Mouse (Mus musculus) small intestine, adult 2 months (tissue): ENCODE measurements around the gene Rapgef5. TPM values are rescaled to one million over a fixed set of nuclear protein-coding genes. Genes with fewer than 3 reads are reported as not detected.

Experiments
- H3K27ac ChIP-seq: fragments of 200-500 bp; 2 replicates; pipeline ENCODE4 v1.5.1; 2012; ENCODE audit warnings: low read depth, low read length, control low read depth, inconsistent platforms; ENCODE audit not compliant: insufficient read depth
- H3K27me3 ChIP-seq: fragments of 200-500 bp; 2 replicates; pipeline ENCODE4 v1.6.1; 2012; ENCODE audit warnings: mild to moderate bottlenecking, moderate library complexity, low read length, inconsistent platforms; ENCODE audit not compliant: control insufficient read depth, insufficient read depth
- H3K36me3 ChIP-seq: fragments of 200-500 bp; 2 replicates; pipeline ENCODE4 v1.6.1; 2012; ENCODE audit warnings: mild to moderate bottlenecking, low read length, control low read depth, inconsistent platforms; ENCODE audit not compliant: control insufficient read depth, insufficient read depth
- H3K4me1 ChIP-seq: fragments of 200-500 bp; 2 replicates; pipeline ENCODE4 v1.6.1; 2012; ENCODE audit warnings: low read length, inconsistent platforms, mixed read lengths; ENCODE audit not compliant: control insufficient read depth, insufficient read depth, insufficient read length
- H3K4me3 ChIP-seq: fragments of 200-500 bp; 2 replicates; pipeline ENCODE4 v1.5.1; 2012; ENCODE audit warnings: low read depth, mild to moderate bottlenecking, control low read depth, inconsistent platforms, low read length, moderate library complexity
- CTCF ChIP-seq: fragments of 200-500 bp; IDR thresholded peaks from 2 replicates; pipeline ENCODE4 v1.5.1; 2012; ENCODE audit warnings: low read depth, mild to moderate bottlenecking, control low read depth, inconsistent platforms, low read length, moderate library complexity, mixed read lengths; ENCODE audit not compliant: insufficient replicate concordance, insufficient read length; ENCODE audit errors: extremely low read depth
- POLR2A ChIP-seq: fragments of 200-500 bp; IDR thresholded peaks from 2 replicates; pipeline ENCODE4 v1.6.1; 2012; ENCODE audit warnings: low read depth, mild to moderate bottlenecking, control low read depth, inconsistent platforms, low read length, moderate library complexity
- WGBS: fragments of 180-500 bp; shearing (Covaris S2); methylation state at CpG from one replicate; pipeline ENCODE4 v1.1.7; 2018; 5-methylcytosine and 5-hydroxymethylcytosine counted together
- polyA plus RNA-seq: library from polyadenylated mRNA; depleted of rRNA; stranded (reverse); fragments of >200 nt; gene quantifications from 2 replicates; pipeline ENCODE4 v1.2.3, GENCODE M21; 2012; rRNA removed

Gene Rapgef5
- 2.4 and 4.7 TPM in 2 replicates for polyA plus RNA-seq

- 97% methylated on average over 2 of the region's 2 CpGs for WGBS
- no peak for TF ChIP-seq CTCF
- TF ChIP-seq POLR2A: no peak
- H3K4me3 ChIP-seq: no peak within 1 kb of the TSS
- no peaks in the 10 kb centered on the region; the same call in 1 of the 2 replicates for H3K4me1 ChIP-seq
- H3K36me3 ChIP-seq: no peaks in the 10 kb centered on the region
- no peaks in the 10 kb centered on the region; the same call in 1 of the 2 replicates for H3K27me3 ChIP-seq
- H3K27ac ChIP-seq: no peak within 1 kb of the TSS
These were observed at the start of gene Rapgef5 for GRCm38 (mm10) chr12:117516179-117516578. Rapgef5 (plus strand) TSS chr12:117516479.

GRCm38 (mm10) chr12:117468329-117468728 lies 48.0 kb upstream of the Rapgef5 start:
- H3K27ac ChIP-seq: no peak overlapping the region
- H3K4me1 ChIP-seq: peaks cover 2% of the 10 kb centered on the region; the same call in 1 of the 2 replicates
- no peaks in the 10 kb centered on the region for H3K27me3 ChIP-seq
- WGBS: 55% methylated on average over 5 of the region's 5 CpGs
- H3K4me3 ChIP-seq: no peak overlapping the region
- TF ChIP-seq CTCF: no peak
- TF ChIP-seq POLR2A: no peak
- H3K36me3 ChIP-seq: no peaks in the 10 kb centered on the region

DNA sequence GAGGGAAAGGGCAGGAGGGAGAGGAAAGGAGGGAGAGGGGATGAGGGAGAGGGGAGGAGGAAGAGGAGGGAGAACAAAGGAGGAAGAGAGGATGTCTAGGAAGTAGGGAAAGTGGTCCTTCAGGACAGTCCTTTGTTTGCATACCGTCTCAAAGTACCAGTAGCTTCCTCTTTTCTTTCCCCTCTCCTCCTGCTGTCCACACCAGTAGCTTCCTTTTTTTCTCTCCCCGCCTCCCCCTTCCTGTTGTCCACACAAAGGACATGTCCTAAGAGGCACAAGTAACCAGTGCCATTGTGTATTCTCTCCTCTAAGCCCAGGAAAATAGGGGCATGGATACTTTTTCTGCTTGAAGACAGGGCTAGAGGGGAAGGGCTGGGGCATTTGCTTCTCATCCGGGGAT lies 37.3 kb upstream of the Rapgef5 start:
- H3K27me3 ChIP-seq: no peaks in the 10 kb centered on the region
- H3K27ac ChIP-seq: no peak overlapping the region
- H3K4me1 ChIP-seq: peaks cover 3% of the 10 kb centered on the region; the same call in 1 of the 2 replicates
- WGBS: 46% methylated on average over 3 of the region's 3 CpGs
- H3K36me3 ChIP-seq: no peaks in the 10 kb centered on the region
- no peak for TF ChIP-seq POLR2A
- TF ChIP-seq CTCF: no peak
- H3K4me3 ChIP-seq: no peak overlapping the region

DNA sequence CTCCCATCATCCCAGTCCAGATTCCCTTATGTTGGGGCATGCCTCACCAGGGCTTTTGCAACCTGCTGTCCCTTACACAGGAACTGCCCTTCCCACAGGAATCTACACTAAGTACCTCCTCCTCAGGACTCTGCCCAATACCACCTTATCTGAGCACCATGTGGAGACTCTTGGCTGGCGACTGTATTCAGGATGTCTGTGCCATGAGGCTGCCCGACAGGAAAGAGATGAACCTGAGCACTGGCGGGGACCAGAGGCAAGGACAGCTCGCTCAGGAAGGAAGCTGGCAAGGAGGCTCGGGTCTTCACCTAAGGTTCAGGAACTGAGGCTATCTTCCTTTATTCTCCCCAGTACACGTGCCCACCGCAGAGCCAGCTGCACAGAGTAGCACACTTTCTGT lies 36.6 kb upstream of the Rapgef5 start:
- Histone ChIP-seq H3K4me3 (no peak overlapping the region), H3K27me3 (no peaks in the 10 kb centered on the region), H3K36me3 (no peaks in the 10 kb centered on the region), H3K27ac (no peak overlapping the region), H3K4me1 (peaks cover 3% of the 10 kb centered on the region; the same call in 1 of the 2 replicates)
- TF ChIP-seq CTCF: no peak
- 32% methylated on average over 7 of the region's 7 CpGs for WGBS

DNA sequence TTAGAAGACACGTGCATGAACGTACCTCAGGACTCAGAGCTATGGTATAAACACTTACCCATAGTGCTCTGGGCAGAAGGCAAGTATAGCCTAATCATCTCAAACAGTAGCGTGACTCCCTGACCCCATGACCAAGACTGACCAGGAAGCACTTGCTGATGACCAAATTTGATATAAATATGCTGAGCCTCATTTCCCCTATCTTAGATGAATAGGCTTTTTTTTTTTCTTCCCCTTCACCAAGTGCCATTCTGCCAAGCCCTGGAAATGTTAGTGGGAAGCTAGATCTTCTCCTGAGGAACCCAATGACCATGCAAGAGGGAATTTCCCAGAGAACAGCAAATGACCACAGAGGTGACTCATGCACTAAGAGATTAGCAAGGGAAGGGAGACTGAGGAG lies 35.3 kb upstream of the Rapgef5 start:
- Histone ChIP-seq H3K4me1 (peaks cover 3% of the 10 kb centered on the region; the same call in 1 of the 2 replicates), H3K27me3 (no peaks in the 10 kb centered on the region), H3K36me3 (no peaks in the 10 kb centered on the region), H3K27ac (no peak overlapping the region), H3K4me3 (no peak overlapping the region)
- TF ChIP-seq POLR2A: no peak
- no peak for TF ChIP-seq CTCF
- 85% methylated on average over 3 of the region's 3 CpGs for WGBS

- TF ChIP-seq CTCF: no peak
- TF ChIP-seq POLR2A: no peak
- no peak overlapping the region for H3K27ac ChIP-seq
- peaks cover 3% of the 10 kb centered on the region; the same call in 1 of the 2 replicates for H3K4me1 ChIP-seq
- no peaks in the 10 kb centered on the region for H3K27me3 ChIP-seq
- no peak overlapping the region for H3K4me3 ChIP-seq
- WGBS: 51% methylated on average over 3 of the region's 3 CpGs
- no peaks in the 10 kb centered on the region for H3K36me3 ChIP-seq
These were observed 33.6 kb upstream of the Rapgef5 start for GRCm38 (mm10) chr12:117482665-117483064.

DNA sequence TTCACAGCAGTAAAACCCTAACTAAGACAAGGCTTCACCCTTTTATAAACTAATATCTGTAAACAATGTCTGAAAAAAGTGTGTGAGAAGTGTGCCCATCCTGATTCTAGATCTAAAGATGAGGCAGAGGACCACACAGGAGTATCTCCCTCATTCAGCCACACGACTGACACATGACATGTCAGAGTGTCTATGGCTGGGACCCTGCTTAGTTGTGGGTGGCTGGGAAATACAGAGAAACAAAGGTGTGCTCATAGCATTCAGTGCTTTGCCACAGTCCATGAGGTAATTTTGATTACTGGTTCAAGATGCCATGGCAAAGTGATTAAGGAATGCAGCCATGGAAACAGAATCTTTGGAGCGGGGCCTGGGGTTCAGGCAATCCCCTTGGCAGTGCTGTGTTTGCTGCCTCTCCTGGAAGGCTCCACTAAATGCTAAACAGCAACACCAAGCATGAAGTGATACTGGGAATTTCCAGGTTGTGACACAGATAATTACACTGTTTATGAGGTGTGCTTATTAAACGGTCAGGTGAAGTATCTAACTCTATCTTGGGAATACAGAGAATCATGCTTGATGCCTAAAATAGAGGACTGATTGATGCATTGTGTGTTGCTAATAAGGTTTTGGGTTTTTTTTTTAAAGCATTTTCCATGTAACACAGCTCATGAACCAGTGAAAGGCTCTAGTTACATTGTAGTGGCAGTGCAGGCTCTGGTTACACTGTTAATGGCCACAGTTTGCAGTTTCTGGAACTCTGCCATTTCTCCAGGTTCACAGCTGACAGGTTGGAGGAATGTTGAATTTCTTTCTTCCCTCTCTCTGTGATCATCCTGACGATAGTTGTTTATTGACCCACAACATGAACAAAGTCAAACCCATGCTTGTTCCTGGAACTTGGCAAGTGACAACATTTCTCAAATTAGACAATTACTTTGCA lies 29.9 kb upstream of the Rapgef5 start:
- Histone ChIP-seq H3K36me3 (no peaks in the 10 kb centered on the region), H3K27me3 (no peaks in the 10 kb centered on the region), H3K27ac (no peak overlapping the region), H3K4me1 (no peaks in the 10 kb centered on the region), H3K4me3 (no peak overlapping the region)
- WGBS: 63% methylated on average over 4 of the region's 4 CpGs
- TF ChIP-seq CTCF (no peak), POLR2A (no peak)
